Mouse (Mus musculus): ENCODE results near the gene Lrp8.

Gene Lrp8

DNA sequence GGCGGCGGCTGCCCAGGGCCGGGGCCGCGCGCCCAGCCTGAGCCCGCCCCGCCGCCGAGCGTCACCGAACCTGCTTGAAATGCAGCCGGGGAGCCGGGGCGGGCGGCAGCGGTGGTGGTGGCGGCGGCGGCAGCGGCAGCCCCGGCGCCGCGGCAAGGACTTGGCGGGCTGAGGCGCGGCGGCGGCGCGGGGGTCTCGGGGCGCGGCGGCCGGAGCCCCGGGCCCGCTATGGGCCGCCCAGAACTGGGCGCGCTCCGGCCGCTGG lies at the start of gene Lrp8:
Lrp8 (plus strand) TSS at position 77 of the 265 bp plus-strand sequence.
- no peak for DNase-seq (ENCODE audit: low spot score)

DNA sequence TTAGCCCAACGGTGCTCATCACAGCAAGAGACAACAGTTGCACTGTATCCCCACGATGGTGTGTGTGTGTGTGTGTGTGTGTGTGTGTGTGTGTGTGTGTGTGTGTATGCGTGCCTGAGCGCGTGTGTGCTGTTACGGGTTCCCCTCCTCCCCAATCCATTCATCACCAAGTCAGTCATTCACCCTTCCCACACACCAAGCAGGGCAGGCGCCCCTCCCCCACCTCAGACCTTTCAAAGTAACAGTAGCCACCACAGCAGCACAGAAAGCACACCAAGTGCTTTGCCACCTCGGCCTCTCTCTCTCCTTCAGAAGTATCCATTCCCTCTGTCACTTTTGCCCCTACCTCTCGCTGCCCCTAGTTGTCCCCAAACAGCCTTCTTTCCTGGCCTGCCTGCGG lies 45.8 kb upstream of the Lrp8 start:
- DNase-seq (ENCODE audit: low spot score): no peak

DNA sequence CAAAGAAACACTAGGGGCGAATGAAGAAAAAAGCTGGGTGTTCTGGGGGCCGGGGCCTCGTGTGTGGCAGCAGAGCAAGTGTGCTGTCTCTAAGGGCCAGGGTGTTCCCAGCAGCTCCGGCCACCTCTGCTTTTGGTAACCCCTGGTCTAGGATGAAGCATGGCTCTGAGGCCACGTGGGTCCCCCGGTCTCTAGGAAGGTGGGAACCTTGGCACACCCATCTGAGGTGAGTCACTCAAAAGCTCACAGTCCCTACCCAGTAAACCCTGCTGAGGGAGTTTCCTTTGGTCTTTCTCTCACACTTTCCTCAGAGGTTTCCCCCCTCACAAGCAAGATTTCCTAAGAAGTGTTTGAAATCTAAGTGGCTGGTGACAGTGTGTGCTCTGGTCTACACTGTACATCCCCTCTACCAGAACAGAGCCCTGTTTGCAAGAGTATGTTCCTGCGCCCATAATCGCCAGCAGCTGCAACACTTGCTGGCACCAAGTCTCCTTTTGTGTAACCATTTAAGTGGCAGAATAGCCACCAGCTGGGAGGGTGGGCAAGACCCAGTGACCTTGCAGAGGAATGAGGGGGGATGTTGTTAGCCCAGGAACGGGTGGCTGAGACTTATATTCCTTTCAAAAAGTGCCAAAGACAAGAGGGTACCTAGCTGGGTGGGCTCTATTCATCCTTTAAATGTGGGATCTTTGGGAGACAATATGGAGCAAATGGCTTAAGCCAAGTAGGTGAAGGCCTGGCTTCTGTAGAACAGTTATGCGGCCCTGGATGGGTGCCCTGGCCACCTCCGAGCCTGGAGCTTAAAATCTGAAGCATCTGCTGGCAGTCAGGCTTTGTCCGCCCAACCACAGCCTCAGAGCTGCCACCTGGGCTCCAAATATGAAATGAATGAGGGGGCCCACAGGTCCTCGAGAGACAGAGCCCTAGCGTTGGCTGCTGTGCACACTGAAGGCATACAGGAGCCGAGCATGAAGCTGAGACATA lies 44.3 kb upstream of the Lrp8 start:
- DNase-seq (ENCODE audit: low spot score): peak; percentile 24

DNA sequence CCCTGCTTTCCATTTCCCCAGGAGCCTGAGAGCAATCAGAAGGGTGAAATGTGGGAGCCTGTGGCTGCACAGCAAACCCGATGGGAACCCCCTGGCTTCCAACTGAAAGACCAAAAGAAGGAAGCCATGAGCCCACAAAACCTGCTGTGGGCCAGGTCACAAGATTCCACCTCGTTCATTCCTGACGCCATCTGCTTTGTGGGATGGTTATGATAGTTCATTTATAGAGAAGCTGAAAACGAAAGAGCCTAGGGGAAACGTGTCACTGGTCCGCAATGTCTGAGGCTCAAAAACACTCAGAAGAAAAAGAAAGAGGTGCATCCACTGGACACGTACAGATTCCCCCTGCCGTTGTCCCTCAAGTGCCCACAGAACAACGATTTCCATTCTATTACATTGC lies 43.1 kb upstream of the Lrp8 start:
- DNase-seq (ENCODE audit: low spot score): no peak

DNA sequence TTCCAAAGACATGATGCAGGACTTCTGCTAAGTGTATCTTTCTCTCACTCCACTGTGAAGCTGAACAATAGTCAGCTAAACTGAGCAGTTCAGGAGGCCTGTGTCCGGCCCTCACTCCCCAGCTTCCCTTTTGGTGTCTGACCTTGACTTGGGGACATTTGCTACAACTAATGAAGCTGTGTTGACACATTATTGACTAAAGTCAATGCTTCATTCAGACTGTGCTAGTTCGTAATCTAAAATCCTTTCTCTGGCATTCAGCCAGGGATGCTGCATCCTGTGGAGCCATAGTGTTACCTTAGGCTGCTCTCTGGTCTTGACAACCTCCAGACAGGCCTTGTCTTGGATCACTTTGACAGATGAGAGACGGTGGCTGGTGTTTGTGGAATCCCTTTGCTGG lies 39.1 kb upstream of the Lrp8 start:
- no peak for DNase-seq (ENCODE audit: low spot score)

DNA sequence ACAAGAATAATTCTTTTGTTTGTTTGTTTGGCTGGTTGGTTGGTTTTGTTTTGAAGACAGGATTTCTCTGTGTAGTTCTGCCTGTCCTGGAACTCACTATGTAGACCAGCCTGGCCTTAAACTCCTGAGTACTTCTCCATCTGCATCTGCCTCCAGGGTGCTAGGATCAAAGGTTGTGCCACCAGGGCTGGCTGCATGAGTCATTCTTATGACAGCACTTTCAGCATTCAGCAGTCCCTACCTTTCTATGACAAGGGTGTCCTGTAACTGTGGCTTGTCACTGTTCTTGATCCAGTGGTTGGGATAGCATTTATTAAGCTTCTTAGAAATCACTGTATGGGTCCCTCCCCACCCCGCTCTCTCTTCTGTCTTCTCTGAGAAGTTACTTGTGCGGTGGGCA lies 38.5 kb upstream of the Lrp8 start:
- no peak for DNase-seq (ENCODE audit: low spot score)

DNA sequence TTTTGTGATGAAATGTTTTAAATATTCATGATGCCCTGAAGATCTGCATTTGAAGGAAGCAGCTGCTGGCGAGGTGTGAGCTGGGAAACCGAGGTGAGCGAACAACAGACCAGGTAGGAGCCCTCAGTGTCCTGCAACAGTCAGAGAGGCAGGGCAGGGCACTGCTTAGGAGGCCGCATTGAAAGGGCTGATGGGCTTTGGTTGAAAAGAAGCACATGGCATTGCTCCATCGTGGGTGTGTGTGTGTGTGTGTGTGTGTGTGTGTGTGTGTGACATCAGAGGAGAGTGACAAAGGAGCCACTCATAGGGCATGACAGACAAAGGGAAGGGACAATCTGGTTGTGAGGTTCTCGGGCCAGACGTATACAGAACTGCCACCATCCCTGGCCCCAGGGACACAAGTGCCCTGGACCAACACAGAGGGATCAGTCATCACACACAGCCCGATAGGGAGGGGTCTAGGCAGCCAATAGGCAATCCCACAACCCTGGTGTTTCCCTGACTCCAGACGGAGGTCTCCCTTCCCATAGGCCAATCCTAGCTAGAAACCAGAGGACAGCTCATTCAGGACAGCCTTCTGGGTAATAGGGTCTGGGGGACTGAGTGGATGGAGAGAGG lies 36.8 kb upstream of the Lrp8 start:
- DNase-seq (ENCODE audit: low spot score): no peak

DNA sequence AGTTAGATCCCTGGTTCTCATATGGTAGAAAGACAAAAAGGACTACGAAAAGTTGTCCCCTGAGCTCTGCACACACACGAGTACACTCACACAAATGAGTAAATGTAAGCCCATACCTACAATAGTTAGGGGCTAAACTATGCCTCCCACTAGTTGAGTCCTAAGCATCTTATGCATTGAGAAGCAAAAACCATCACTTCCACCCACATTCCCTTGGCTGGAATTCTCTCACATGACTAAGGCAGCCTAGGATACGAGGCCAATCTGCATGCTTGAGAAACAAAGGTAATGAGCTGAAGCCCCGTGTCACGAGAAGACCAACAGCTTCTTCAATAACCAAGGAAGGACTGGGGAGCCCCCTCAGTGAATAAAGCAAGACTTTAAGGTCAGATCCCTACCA lies 35.9 kb upstream of the Lrp8 start:
- DNase-seq (ENCODE audit: low spot score): no peak

DNA sequence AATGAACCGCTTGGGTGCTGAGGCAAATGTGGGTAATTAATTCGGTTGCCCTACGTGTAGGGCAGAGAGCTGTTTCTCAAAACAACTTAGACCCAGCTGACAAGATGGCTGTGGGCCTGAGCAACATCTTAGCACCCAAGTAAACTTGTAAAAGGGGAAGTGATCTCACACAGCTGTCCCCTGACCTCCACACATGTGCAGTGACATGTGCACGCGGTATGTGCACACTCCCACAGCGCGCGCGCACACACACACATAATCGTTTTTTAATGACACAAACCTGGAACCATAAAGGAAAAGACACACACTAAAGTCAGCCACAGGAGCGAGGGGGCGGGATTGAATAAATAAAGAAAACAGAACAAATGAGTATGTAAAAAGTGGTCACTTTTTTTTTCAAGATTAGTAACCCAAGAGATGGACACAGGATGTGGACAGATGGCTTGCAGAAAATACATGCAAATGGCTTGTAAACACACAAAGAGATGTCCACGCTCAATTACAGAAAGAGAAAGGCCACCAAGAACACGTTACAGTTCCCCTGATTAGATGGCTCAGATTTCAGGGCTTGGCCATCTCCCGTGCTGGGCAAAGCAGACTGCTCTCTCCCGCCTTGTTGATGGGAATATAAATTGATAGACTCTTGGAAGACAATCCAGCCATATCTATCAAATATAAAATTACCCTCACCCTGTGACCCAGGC lies 29.8 kb upstream of the Lrp8 start:
- no peak for DNase-seq (ENCODE audit: low spot score)

DNA sequence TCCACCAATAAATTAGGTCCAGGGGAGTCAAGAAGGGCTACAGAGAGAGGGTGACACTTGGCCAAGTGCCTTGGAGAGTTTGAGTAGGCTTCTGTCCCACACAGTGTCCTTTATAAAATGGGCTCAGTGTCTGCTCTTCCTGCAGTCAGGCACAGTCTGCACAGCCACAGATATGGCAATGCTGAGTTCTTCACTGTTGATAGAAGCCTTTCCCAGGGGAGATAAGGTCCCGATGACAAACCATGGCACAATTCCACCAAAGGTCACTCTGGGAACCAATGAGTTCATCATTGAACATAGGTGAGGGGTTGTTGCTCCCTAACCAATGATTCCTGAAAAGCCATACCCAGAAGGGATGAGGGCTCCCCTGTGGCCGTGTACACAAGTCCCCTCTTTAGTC lies 27.2 kb upstream of the Lrp8 start:
- DNase-seq (ENCODE audit: low spot score): no peak

DNA sequence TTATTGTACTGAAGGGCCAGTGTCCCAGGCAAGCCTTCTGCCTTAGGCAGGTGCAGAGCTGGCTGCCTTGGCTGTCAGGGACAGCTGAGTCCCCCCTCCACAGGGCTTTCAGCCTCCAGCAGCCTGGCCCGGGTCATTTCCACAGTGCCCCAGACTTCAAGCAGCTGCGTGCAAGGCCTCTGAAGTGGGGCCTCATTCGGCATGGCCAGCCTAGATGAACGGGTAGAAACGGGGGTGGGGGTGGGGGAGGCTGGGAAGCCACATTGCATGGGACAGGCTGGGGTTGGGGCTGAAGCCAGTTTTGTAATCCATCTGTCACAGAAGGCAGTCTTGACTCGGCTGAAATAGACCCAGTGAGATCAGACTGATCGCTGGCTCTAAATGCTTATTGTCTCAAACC lies 26.4 kb upstream of the Lrp8 start:
- DNase-seq (ENCODE audit: low spot score): no peak

DNA sequence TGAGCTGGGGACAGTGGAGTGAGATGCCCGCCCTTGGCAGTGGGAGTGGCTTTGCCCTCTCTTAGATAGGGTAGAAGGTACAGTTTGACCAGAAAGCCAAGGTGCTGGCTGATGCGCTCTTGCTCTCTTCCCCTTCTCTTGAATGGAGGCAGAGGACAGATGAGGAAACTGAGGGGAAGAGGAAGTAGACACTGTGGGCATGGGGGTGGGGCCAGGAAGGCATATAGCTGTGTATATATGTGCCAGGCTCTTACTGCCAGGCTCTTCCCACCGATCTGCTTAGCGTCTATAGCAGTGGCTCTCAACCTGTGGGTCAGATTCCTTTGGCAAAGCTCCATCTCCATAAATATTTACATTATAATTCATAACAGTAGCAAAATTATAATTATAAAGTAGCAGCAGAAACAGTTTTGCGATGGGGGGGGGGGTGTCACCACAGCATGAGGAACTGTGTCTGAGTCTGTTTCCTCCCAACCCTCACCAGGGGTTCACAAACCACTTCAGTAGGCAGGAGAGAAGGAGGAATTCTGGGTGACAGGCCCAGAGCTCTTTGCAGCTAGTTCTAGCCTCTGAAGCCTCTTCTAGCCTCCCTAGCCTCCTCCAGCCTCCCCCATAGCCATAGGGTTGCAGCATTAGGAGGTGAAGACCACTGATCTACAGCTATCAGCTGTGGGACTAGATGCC lies 24.9 kb upstream of the Lrp8 start:
- DNase-seq (ENCODE audit: low spot score): no peak

DNA sequence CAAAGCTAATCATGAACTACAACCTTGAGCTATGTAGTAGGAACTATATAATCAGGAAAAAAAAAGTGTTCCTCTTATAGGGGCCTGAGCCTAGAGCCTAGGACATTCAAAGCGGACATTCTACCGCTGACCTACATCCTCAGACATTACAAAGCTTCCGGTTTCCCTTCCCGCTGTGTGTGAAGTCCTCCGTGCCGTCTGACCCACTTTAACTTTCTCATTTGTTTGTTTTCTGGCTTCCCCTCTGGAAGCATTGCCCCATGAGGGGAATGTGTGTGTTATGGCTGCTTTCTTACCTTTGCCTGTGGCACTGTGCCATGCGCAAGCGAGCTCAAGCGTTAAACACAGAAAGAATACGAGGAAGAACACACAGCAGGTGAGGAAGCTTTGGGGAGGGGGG lies 18.5 kb upstream of the Lrp8 start:
- DNase-seq (ENCODE audit: low spot score): no peak

DNA sequence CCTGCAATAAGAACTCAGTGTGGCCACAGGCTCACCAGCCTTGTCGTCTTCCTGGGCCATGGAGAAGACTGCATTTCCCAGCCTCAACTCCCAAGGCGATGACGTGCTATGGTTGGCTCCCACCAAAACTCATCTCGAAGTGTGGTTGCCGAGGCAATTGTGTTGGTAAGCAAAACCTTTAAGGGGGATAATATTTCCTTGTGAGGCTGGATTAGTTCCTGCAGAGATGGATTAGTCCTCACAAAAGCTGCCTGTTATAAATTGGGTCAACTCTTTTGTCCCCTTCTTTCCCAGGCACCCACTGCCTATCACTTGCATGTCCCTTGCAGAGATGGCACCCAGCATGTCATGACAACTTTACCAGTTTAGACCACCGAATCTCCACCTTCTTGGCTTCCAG lies 13.2 kb upstream of the Lrp8 start:
- DNase-seq (ENCODE audit: low spot score): no peak

DNA sequence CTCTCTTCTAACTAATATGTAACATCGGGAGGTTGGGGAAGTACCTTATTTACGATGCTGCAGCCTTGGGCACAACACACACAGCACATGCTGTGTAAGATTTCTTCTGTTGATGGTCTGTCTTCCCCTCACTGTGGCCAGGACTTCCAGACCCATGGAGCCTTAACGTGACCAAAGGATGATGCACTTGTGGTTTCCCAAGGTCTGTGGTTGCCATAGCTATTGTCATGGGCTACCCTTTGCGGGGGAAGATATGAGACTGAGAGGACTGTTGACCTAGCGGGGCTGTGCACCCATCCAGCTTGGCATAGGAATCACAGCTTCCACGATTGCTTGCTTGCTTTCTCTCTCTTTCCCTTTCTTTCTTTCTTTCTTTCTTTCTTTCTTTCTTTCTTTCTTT lies 1.3 kb upstream of the Lrp8 start:
- DNase-seq (ENCODE audit: low spot score): no peak

DNA sequence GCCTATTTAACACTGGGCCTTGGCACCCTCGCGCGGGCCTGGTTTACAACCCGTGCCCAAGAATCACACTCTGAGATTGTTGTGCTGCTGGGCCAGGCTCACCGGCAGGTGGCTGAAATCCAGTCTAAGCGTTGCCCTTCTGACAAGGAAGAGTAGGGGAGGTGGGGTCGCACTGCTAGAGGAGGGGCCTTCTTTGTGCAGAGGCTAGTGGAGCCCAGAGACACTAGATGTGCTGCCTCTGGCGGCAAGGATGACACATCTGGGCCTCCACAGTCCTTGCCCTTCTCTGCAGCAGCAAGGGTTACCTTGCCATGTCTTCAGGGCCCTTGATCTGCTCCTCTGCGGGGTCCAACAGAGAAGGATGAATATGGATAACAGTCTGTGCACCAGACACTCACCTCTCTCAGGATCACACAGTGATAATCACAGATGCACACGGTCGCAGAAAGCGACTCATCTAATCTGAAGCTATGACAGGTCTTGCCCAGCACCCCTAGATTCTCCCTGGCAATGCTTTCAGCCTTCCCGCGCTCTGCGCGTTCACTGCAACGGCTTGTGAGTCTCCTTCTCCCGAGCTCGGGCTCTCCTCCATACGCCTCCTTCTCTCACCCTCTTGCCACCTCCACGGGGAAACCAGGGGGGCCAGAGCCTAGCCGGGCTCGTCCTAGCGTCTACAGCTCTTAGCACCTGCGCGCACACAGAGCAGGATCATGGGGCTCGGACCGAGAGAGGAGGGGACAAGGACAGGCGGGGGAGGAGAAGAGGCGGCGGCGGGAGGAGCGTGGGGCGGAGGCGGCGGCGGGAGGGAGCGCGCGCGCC lies 486 bp upstream of the Lrp8 start:
- DNase-seq (ENCODE audit: low spot score): peak; percentile 74

DNA sequence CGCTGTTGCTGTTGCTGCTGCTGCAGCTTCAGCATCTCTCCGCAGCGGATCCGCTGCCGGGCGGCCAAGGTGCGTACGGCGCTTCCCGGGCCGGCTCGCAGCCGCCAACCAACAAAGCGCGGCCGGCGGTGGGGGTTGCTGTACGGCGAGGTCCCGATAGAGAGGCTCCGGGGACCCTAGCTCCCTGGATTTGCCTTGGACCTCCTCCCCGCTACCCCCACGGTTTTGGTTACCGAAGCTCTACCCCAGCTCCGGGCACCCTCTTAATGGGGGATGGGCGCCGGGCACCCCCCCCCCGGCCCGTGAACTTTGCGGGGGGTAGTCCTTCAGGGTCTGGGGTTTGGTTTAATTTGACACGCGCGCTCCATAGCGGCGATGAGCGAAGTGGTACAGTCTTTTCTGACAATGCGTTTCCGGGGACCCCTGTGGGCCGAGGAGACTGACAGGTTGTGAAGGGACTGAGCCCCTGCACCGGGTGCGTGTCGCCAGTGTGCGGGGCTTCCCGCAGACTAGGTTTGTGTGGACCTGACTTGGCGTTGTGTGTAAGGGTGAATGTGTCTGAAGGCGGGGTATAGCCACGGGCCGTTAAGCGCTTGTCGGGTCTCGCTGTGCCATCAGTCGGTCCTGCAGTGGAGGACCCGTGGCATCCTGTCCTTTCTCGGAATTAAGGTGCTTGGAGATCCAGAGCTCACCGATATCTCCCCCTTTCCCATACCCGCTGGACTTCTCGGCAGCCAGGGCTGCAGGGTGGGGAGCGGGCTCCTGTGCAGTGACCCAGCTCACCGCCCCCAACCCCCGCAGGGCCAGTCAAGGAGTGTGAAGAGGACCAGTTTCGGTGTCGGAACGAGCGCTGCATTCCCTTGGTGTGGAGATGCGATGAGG lies 630 bp downstream of the Lrp8 start:
- DNase-seq (ENCODE audit: low spot score): no peak

DNA sequence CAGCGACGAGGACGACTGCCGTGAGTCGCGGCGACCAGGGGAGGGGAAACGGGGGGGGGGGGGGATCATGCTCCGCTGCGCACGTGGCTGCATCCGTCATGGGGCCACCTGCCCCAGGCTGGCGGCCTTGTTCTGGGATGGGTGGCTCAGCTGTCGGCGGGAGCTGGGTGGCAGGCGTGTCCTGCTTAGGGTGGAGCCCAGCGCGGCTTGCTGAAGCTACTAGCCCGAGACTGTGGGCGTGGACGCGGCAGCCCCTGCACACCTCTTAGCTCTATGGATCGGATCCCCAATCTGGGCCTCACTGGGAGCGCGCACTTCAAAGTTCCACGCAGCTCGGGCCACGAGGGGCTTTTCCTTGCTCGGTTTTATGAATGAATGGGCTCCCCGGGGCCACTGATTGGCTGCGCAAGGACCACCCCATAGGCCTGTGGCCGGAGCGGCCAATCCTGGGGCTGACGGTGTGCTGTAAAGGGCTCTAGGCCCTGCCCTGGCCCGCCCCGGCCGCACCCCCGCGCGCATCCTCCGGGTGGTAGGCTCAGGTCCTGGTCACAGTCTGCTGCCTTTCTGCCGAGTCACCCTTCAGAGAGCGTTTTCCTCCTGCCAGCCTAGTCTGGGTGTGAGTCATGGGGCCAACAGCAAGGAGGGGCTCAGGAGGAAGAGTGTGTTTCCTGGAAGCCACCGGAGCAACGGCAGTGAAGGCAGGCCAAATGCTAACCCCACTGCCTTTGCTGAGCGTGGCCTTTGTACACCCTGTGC lies 1.5 kb downstream of the Lrp8 start:
- DNase-seq (ENCODE audit: low spot score): peak; percentile 86

DNA sequence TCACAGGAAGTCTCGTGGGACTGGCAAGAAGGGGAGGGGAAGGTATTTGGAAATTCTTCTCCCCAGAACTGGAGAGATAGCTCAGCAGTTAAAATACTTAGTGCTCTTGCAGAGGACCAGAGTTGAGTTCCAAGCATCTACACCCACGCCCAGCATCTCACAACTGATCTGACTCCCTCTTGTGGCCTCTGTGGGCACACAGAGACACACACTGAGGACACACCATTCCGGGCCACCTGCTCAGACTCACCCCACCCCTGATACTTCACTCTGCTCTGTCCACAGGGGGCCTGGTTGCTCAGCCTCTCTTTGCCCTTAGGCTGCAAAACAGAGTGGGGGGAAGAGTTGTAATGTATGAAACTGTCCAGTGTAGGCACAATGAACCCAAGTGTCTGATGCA lies 3.4 kb downstream of the Lrp8 start:
- no peak for DNase-seq (ENCODE audit: low spot score)

DNA sequence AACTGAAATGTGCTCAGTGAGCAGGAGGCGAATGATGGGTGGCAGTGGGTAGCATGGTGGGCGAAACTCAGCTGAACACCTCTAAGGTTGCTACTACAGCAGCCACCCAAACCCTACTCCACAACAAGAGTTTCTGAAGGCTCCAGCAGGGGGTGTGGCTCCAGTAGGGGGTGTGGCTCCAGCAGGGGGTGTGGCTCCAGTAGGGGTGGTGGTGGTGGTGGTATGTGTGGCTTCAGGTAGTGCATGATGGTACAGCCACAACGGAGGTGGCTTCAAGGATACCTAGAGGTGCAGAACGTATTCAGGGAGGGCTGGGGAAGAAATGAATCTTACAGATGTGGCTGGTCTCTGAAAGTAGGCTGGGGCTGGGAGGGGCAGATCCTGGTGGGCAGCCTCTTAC lies 5.7 kb downstream of the Lrp8 start:
- no peak for DNase-seq (ENCODE audit: low spot score)

Data from urinary bladder, postnatal 14 days (tissue).